Mouse (Mus musculus) liver, embryonic 11.5 days (tissue): ENCODE results near the gene Klhl6. TPM values are rescaled to one million over a fixed set of nuclear protein-coding genes. Genes with fewer than 3 reads are reported as not detected.
A peak's percentile ranks its signal among the peaks of the same experiment; 100 is the strongest.
"Not testable (repeated sequence)": the region's sequence is repeated elsewhere in the genome, so short reads cannot be mapped to it uniquely, and the experiment has no call there.

Experiments used
- ATAC-seq: fragments of 200-750 bp; cut with Nextera tagmentation; replicated peaks from 2 replicates; pipeline ENCODE4 v1.8.0; 2017; ENCODE audit warnings: moderate number of reproducible peaks, mild to moderate bottlenecking, moderate TSS enrichment, moderate library complexity; ENCODE audit not compliant: low FRiP score
- DNase-seq: peaks from one replicate; pipeline ENCODE4 v3.0.0-alpha.2; 2017; ENCODE audit warnings: low spot score
- H3K27ac ChIP-seq: fragments of 300-500 bp; sonication (generic); 2 replicates; pipeline ENCODE4 v1.5.1; 2014; ENCODE audit warnings: mild to moderate bottlenecking, low read depth, low read length, control low read depth
- H3K27me3 ChIP-seq: fragments of 300-500 bp; sonication (generic); replicated peaks from 2 replicates; pipeline ENCODE4 v1.6.1; 2014; ENCODE audit warnings: low read length, mixed read lengths; ENCODE audit not compliant: control insufficient read depth, insufficient read depth
- H3K36me3 ChIP-seq: fragments of 300-500 bp; sonication (generic); 2 replicates; pipeline ENCODE4 v1.6.1; 2014; ENCODE audit warnings: mild to moderate bottlenecking, low read length, moderate library complexity, mixed read lengths; ENCODE audit not compliant: control insufficient read depth, insufficient read depth
- H3K4me1 ChIP-seq: fragments of 300-500 bp; sonication (generic); replicated peaks from 2 replicates; pipeline ENCODE4 v1.6.1; 2014; ENCODE audit warnings: low read length, mixed read lengths; ENCODE audit not compliant: control insufficient read depth, insufficient read depth
- H3K4me2 ChIP-seq: fragments of 300-500 bp; sonication (generic); 2 replicates; pipeline ENCODE4 v1.6.1; 2014; ENCODE audit warnings: mild to moderate bottlenecking, control low read depth, moderate library complexity
- H3K4me3 ChIP-seq: fragments of 300-500 bp; sonication (generic); 2 replicates; pipeline ENCODE4 v1.5.1; 2014; ENCODE audit warnings: low read depth, low read length, control low read depth
- H3K9ac ChIP-seq: fragments of 300-500 bp; sonication (generic); 2 replicates; pipeline ENCODE4 v1.6.1; 2014; ENCODE audit warnings: low read depth, low read length, control low read depth
- H3K9me3 ChIP-seq: fragments of 300-500 bp; sonication (generic); 2 replicates; pipeline ENCODE4 v1.6.1; 2016; ENCODE audit warnings: low read length, inconsistent platforms, mixed read lengths; ENCODE audit not compliant: control insufficient read depth
- WGBS: fragments of 180-500 bp; shearing (Covaris S2); extraction: QIAGEN DNeasy Blood & Tissue Kit; methylation state at CpG from one replicate; pipeline ENCODE4 v1.1.7; 2014; 5-methylcytosine and 5-hydroxymethylcytosine counted together
- polyA plus RNA-seq: library from polyadenylated mRNA; unstranded; fragments of >200 nt; fragmentation: Nextera tagmentation; extraction: Ambion mirVana; gene quantifications from 2 replicates; pipeline ENCODE4 v1.2.1, GENCODE M21; 2014

The Klhl6 gene
- polyA plus RNA-seq: 23.1 and 23.4 TPM in 2 replicates

- peak; percentile 49 for DNase-seq
These were observed at the start of gene Klhl6 for GRCm38 (mm10) chr16:19982537-19983257. Klhl6 (minus strand) TSS chr16:19983037.

GRCm38 (mm10) chr16:20027241-20027640 lies 44.4 kb upstream of the Klhl6 start:
- WGBS: 86% methylated on average over 2 of the region's 4 CpGs
- not testable (repeated sequence) for ATAC-seq, H3K4me1 ChIP-seq

More at GRCm38 (mm10) chr16:19982537-19983257, at the start of gene Klhl6:
- H3K27me3 ChIP-seq: no peaks in the 10 kb centered on the region
- peak; percentile 81 for ATAC-seq
- peak within 1 kb of the TSS; percentile 40 for H3K27ac ChIP-seq
- 18% methylated on average over 14 of the region's 14 CpGs for WGBS
- H3K9ac ChIP-seq: peak within 1 kb of the TSS; percentile 5; the same call in 1 of the 2 replicates
- no peaks in the 10 kb centered on the region for H3K4me1 ChIP-seq
- no peaks in the 10 kb centered on the region for H3K36me3 ChIP-seq
- H3K4me3 ChIP-seq: peak within 1 kb of the TSS; percentile 44
- peak within 1 kb of the TSS; percentile 57 for H3K4me2 ChIP-seq
- H3K9me3 ChIP-seq: no peaks in the 10 kb centered on the region

GRCm38 (mm10) chr16:20022821-20023220 lies 40.0 kb upstream of the Klhl6 start:
- no peak for ATAC-seq
- Histone ChIP-seq H3K4me3 (no peak overlapping the region), H3K36me3 (no peaks in the 10 kb centered on the region), H3K9me3 (no peaks in the 10 kb centered on the region), H3K27me3 (no peaks in the 10 kb centered on the region), H3K4me1 (no peaks in the 10 kb centered on the region), H3K9ac (no peak overlapping the region), H3K4me2 (no peak overlapping the region), H3K27ac (no peak overlapping the region)
- WGBS: 94% methylated on average over 1 of the region's 1 CpGs
- no peak for DNase-seq

More at GRCm38 (mm10) chr16:20027241-20027640, 44.4 kb upstream of the Klhl6 start:
- H3K4me2 ChIP-seq, H3K27me3 ChIP-seq, H3K4me3 ChIP-seq, H3K9ac ChIP-seq, H3K27ac ChIP-seq, DNase-seq, H3K36me3 ChIP-seq, H3K9me3 ChIP-seq: not testable (repeated sequence)

- Histone ChIP-seq H3K36me3 (no peaks in the 10 kb centered on the region), H3K4me1 (no peaks in the 10 kb centered on the region), H3K9me3 (no peaks in the 10 kb centered on the region), H3K9ac (no peak overlapping the region), H3K27me3 (no peaks in the 10 kb centered on the region), H3K27ac (no peak overlapping the region), H3K4me2 (no peak overlapping the region), H3K4me3 (no peak overlapping the region)
- WGBS: 69% methylated on average over 2 of the region's 2 CpGs
- DNase-seq (no peak), ATAC-seq (no peak)
These were observed 39.0 kb upstream of the Klhl6 start for GRCm38 (mm10) chr16:20021848-20022247.

- Histone ChIP-seq H3K9me3 (no peaks in the 10 kb centered on the region), H3K4me2 (no peak overlapping the region), H3K27me3 (no peaks in the 10 kb centered on the region), H3K9ac (no peak overlapping the region), H3K36me3 (no peaks in the 10 kb centered on the region), H3K4me3 (no peak overlapping the region), H3K4me1 (no peaks in the 10 kb centered on the region), H3K27ac (no peak overlapping the region)
- DNase-seq (no peak), ATAC-seq (no peak)
These were observed 29.8 kb upstream of the Klhl6 start for GRCm38 (mm10) chr16:20012647-20013046.

- Histone ChIP-seq H3K9ac (no peak overlapping the region), H3K27ac (no peak overlapping the region), H3K4me3 (no peak overlapping the region), H3K4me1 (no peaks in the 10 kb centered on the region), H3K27me3 (no peaks in the 10 kb centered on the region), H3K4me2 (no peak overlapping the region), H3K36me3 (no peaks in the 10 kb centered on the region), H3K9me3 (no peaks in the 10 kb centered on the region)
- WGBS: 73% methylated on average over 1 of the region's 1 CpGs
- ATAC-seq (no peak), DNase-seq (no peak)
These were observed 23.2 kb upstream of the Klhl6 start for GRCm38 (mm10) chr16:20006066-20006465.

GRCm38 (mm10) chr16:20000286-20000685 lies 17.4 kb upstream of the Klhl6 start:
- 85% methylated on average over 8 of the region's 8 CpGs for WGBS
- H3K4me2 ChIP-seq, H3K27ac ChIP-seq, H3K27me3 ChIP-seq, H3K9me3 ChIP-seq, H3K36me3 ChIP-seq, H3K4me1 ChIP-seq, H3K9ac ChIP-seq, H3K4me3 ChIP-seq, ATAC-seq, DNase-seq: not testable (repeated sequence)

GRCm38 (mm10) chr16:19997616-19998015 lies 14.8 kb upstream of the Klhl6 start:
- Histone ChIP-seq H3K9ac (no peak overlapping the region), H3K4me2 (no peak overlapping the region)
- no peak for ATAC-seq

GRCm38 (mm10) chr16:19996913-19997312 lies 14.1 kb upstream of the Klhl6 start:
- not testable (repeated sequence) for H3K27me3 ChIP-seq, H3K4me3 ChIP-seq

More at GRCm38 (mm10) chr16:19997616-19998015, 14.8 kb upstream of the Klhl6 start:
- WGBS: 90% methylated on average over 7 of the region's 7 CpGs
- no peak overlapping the region for H3K27ac ChIP-seq
- no peak overlapping the region for H3K4me3 ChIP-seq
- H3K9me3 ChIP-seq: no peaks in the 10 kb centered on the region
- H3K27me3 ChIP-seq: no peaks in the 10 kb centered on the region
- DNase-seq: no peak
- no peaks in the 10 kb centered on the region for H3K4me1 ChIP-seq
- no peaks in the 10 kb centered on the region for H3K36me3 ChIP-seq

More at GRCm38 (mm10) chr16:19996913-19997312, 14.1 kb upstream of the Klhl6 start:
- not testable (repeated sequence) for H3K9me3 ChIP-seq, DNase-seq, H3K4me1 ChIP-seq, H3K9ac ChIP-seq, H3K4me2 ChIP-seq, H3K36me3 ChIP-seq, ATAC-seq, H3K27ac ChIP-seq
- 41% methylated on average over 6 of the region's 6 CpGs for WGBS
